Mouse (Mus musculus) liver, embryonic 14.5 days (tissue): ENCODE results near the gene Relt. TPM values are rescaled to one million over a fixed set of nuclear protein-coding genes. Genes with fewer than 3 reads are reported as not detected.

Source experiments
- ATAC-seq: fragments of 200-750 bp; cut with Nextera tagmentation; 2 replicates; pipeline ENCODE4 v1.8.0; 2017; ENCODE audit warnings: moderate number of reproducible peaks, mild to moderate bottlenecking, moderate library complexity; ENCODE audit not compliant: insufficient read depth
- DNase-seq, 3 experiments: peaks; one replicate each; pipeline ENCODE4 v3.0.0-alpha.2; 2012 to 2013; ENCODE audit warnings: low read depth in 3 of 3, low spot score in 3 of 3
- H3K27ac ChIP-seq: fragments of 300-500 bp; sonication (generic); 2 replicates; pipeline ENCODE4 v1.5.1; 2014; ENCODE audit warnings: moderate library complexity, mild to moderate bottlenecking, control low read depth, inconsistent platforms
- H3K27me3 ChIP-seq: fragments of 300-500 bp; sonication (generic); 2 replicates; pipeline ENCODE4 v1.6.1; 2014; ENCODE audit warnings: mild to moderate bottlenecking, low read length, moderate library complexity; ENCODE audit not compliant: control insufficient read depth, insufficient read depth
- H3K36me3 ChIP-seq: fragments of 300-500 bp; sonication (generic); replicated peaks from 2 replicates; pipeline ENCODE4 v1.6.1; 2014; ENCODE audit warnings: low read depth; ENCODE audit not compliant: control insufficient read depth, insufficient read depth
- H3K4me1 ChIP-seq, 2 experiments: fragments of 200-500 bp in 1 of 2; fragments of 300-500 bp in 1 of 2; sonication (generic) in 1 of 2; replicated peaks; 2 replicates each; pipeline ENCODE4 v1.6.1; 2012 to 2014; ENCODE audit warnings: antibody characterized with exemption in 1 of 2, inconsistent platforms in 1 of 2, low read length in 1 of 2; ENCODE audit not compliant: control insufficient read depth in 2 of 2, insufficient read depth in 2 of 2
- H3K4me2 ChIP-seq: fragments of 300-500 bp; sonication (generic); 2 replicates; pipeline ENCODE4 v1.6.1; 2014; ENCODE audit warnings: low read depth, mild to moderate bottlenecking, control low read depth, moderate library complexity
- H3K4me3 ChIP-seq, 2 experiments: fragments of 200-500 bp in 1 of 2; fragments of 300-500 bp in 1 of 2; sonication (generic) in 1 of 2; 2 replicates each; pipeline ENCODE4 v1.5.1; 2012 to 2014; ENCODE audit warnings: low read depth in 2 of 2, low read length in 2 of 2, mild to moderate bottlenecking in 2 of 2, control low read depth in 1 of 2, inconsistent platforms in 1 of 2, moderate library complexity in 1 of 2; ENCODE audit not compliant: insufficient read depth in 1 of 2
- H3K9ac ChIP-seq: fragments of 300-500 bp; sonication (generic); replicated peaks from 2 replicates; pipeline ENCODE4 v1.6.1; 2014; ENCODE audit warnings: mild to moderate bottlenecking, control low read depth, moderate library complexity
- H3K9me3 ChIP-seq: fragments of 300-500 bp; sonication (generic); 2 replicates; pipeline ENCODE4 v1.6.1; 2016; ENCODE audit warnings: low read length, mixed read lengths; ENCODE audit not compliant: control insufficient read depth
- CTCF ChIP-seq: IDR thresholded peaks from 2 replicates; pipeline ENCODE4 v1.5.1; 2016; ENCODE audit warnings: antibody characterized with exemption, low read depth, control low read depth
- EP300 ChIP-seq: IDR thresholded peaks from 2 replicates; pipeline ENCODE4 v1.6.1; 2016; ENCODE audit warnings: antibody characterized with exemption, low read depth
- WGBS: fragments of 180-500 bp; shearing (Covaris S2); extraction: QIAGEN DNeasy Blood & Tissue Kit; methylation state at CpG from one replicate; pipeline ENCODE4 v1.1.7; 2014; ENCODE audit not compliant: insufficient replicate concordance; 5-methylcytosine and 5-hydroxymethylcytosine counted together
- polyA plus RNA-seq, 2 experiments: library from polyadenylated mRNA; depleted of rRNA in 1 of 2; stranded (reverse) in 1 of 2; unstranded in 1 of 2; fragments of >200 nt; fragmentation: Nextera tagmentation in 1 of 2; extraction: Ambion mirVana in 1 of 2; gene quantifications; 2 replicates each; pipeline versions ENCODE4 v1.2.1 to v1.2.3; 2012 to 2014

The Relt gene
- polyA plus RNA-seq, 2 experiments: 11.7 to 17.2 TPM

DNA sequence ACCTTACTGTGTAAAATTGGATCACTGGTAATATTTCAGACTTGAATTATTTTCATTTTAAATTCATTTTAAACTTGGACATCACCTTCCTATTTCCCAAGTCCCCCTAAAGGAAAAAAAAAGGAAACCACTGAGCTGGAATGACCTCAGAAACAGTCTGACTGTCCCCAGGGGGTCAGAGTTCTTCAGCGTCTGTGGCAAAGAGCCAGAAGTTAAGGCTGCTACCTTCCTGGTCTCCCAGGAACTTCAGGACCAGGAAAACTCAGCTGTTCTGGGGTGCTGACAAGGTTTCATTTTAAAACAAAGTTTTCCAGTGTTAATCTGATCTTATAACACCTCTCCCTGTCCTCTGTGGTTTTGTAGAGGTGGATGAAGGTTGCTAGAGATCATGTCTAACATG, 25.5 kb downstream of the Relt start:
- no peak for TF ChIP-seq EP300
- no peak for TF ChIP-seq CTCF
- peak overlapping the region; percentile 3; the same call in 1 of the 2 replicates for H3K9ac ChIP-seq
- 81% methylated on average over 1 of the region's 1 CpGs for WGBS
- no peak overlapping the region for H3K27ac ChIP-seq
- H3K4me2 ChIP-seq: no peak overlapping the region
- H3K9me3 ChIP-seq: no peaks in the 10 kb centered on the region; the same call in 1 of the 2 replicates
- H3K27me3 ChIP-seq: no peaks in the 10 kb centered on the region
- no peak overlapping the region for H3K4me3 ChIP-seq
- H3K36me3 ChIP-seq: peaks cover 4% of the 10 kb centered on the region; the same call in 1 of the 2 replicates
- ATAC-seq: no peak
- no peak for DNase-seq
- peaks cover 32 to 44% of the 10 kb centered on the region in 2 experiments for H3K4me1 ChIP-seq

- Histone ChIP-seq H3K9me3 (no peaks in the 10 kb centered on the region), H3K4me2 (no peak overlapping the region), H3K9ac (no peak overlapping the region), H3K36me3 (no peaks in the 10 kb centered on the region), H3K4me1 (peaks cover 32 to 42% of the 10 kb centered on the region in 2 experiments), H3K4me3 (no peak overlapping the region), H3K27ac (no peak overlapping the region), H3K27me3 (no peaks in the 10 kb centered on the region)
- whole genome bisulfite sequencing: 84% methylated on average over 10 of the region's 10 CpGs
- ATAC-seq (no peak), DNase-seq (no peak)
- TF ChIP-seq CTCF (no peak), EP300 (no peak)
These were observed 26.6 kb downstream of the Relt start for GRCm38 (mm10) chr7:100836657-100837056.

DNA sequence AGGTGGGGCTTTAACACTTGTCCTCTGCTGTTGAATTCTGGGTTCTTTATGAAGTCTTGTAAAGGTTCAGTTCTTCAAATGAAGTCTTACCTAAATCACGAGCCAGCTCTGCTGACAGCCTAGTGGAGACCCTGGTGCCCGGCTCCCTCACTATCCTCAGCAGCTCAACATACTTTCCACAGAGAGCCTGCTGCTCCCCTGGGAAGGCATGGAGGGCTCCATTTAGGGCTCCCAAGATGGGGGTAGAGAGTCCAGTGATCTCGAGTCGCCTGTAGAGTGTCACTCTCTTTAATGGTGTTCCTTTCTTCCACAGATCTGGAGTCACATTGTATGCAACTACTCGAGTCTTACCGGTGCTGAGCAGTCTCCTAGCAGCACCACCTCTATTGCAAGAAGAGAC, 27.5 kb downstream of the Relt start:
- Histone ChIP-seq H3K9me3 (no peaks in the 10 kb centered on the region), H3K9ac (no peak overlapping the region), H3K4me1 (peaks cover 28 to 36% of the 10 kb centered on the region in 2 experiments), H3K36me3 (no peaks in the 10 kb centered on the region), H3K4me3 (no peak overlapping the region), H3K27me3 (no peaks in the 10 kb centered on the region), H3K27ac (no peak overlapping the region), H3K4me2 (no peak overlapping the region)
- no peak for TF ChIP-seq EP300
- ATAC-seq (no peak), DNase-seq (no peak)
- WGBS: 81% methylated on average over 6 of the region's 6 CpGs

DNA sequence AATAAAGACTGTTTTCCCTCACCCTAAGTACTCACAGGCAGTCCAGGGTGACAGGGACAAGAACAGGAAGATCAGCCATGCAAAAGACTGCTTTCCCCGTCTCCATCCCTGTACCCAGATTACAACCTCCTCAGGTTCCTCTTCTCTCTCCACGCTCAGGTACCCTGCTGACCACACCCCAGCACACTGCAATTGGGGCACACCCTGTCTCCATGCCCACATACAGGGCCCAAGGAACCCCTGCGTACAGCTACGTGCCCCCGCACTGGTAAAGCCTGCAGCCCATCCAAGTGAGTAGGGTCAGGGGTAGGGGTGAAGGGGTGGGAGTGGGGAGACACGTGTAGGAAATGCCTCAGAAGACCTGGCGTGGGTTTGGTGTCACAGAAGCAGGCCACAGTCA, 28.1 kb downstream of the Relt start:
- ATAC-seq (no peak), DNase-seq (no peak)
- H3K27ac ChIP-seq: no peak overlapping the region
- TF ChIP-seq CTCF (no peak), EP300 (no peak)
- H3K4me2 ChIP-seq: no peak overlapping the region
- 76% methylated on average over 7 of the region's 7 CpGs for WGBS
- H3K9me3 ChIP-seq: no peaks in the 10 kb centered on the region
- H3K4me3 ChIP-seq: no peak overlapping the region
- peaks cover 23 to 31% of the 10 kb centered on the region in 2 experiments for H3K4me1 ChIP-seq
- H3K9ac ChIP-seq: no peak overlapping the region
- no peaks in the 10 kb centered on the region for H3K36me3 ChIP-seq
- no peaks in the 10 kb centered on the region for H3K27me3 ChIP-seq

DNA sequence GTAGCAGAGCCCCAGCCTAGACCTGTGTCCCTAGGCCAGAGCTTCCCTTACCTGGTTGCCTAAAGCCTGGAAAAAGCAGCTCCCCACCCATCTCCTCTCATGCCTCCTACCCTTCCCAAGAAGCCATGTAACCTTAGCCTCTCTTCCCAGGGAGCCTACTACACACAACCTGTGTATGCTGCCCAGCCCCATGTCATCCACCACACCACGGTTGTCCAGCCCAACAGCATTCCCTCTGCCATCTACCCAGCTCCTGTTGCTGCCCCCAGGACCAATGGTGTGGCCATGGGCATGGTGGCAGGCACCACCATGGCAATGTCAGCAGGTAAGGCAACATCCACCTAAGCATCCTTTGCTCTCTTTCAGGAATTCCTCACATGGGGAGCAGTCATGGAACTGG, 29.4 kb downstream of the Relt start:
- Histone ChIP-seq H3K9ac (no peak overlapping the region), H3K4me1 (peaks cover 10 to 18% of the 10 kb centered on the region in 2 experiments), H3K27ac (no peak overlapping the region), H3K9me3 (no peaks in the 10 kb centered on the region), H3K4me3 (no peak overlapping the region), H3K36me3 (no peaks in the 10 kb centered on the region), H3K4me2 (no peak overlapping the region), H3K27me3 (no peaks in the 10 kb centered on the region)
- TF ChIP-seq EP300 (no peak), CTCF (no peak)
- ATAC-seq (no peak), DNase-seq (no peak)
- 56% methylated on average over 1 of the region's 1 CpGs for WGBS
